Mouse (Mus musculus) frontal cortex, postnatal 14 days (tissue): ENCODE measurements around the gene Rims4.
A peak's percentile ranks its signal among the peaks of the same experiment; 100 is the strongest.

ENCODE experiments used
- DNase-seq, 2 experiments: peaks; one replicate each; pipeline ENCODE4 v3.0.0; 2022; ENCODE audit warnings: low spot score in 2 of 2

Gene Rims4

GRCm38 (mm10) chr2:163869783-163870182, 48.7 kb downstream of the Rims4 start:
- no peak for DNase-seq

DNA sequence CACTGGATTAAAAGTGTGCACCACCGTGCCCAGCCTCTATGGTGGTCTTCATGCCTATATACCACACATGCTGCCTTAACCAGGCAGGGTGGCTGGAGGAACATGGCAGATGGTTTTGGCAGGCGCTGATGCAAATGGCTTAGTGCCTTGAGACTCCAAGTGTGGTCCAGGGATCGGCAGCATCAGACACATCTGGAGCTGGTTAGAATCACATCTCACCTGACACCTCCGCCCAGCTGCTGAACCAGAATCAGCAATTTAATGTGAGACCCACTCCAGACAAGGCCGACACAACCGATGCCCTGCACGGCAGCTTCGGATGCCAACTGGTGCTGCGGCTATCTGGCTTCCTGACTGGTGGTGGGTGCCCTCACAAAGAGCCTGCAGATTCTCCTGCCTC, 52.4 kb downstream of the Rims4 start:
- no peak for DNase-seq

GRCm38 (mm10) chr2:163865311-163865710, 53.2 kb downstream of the Rims4 start:
- DNase-seq: no peak

DNA sequence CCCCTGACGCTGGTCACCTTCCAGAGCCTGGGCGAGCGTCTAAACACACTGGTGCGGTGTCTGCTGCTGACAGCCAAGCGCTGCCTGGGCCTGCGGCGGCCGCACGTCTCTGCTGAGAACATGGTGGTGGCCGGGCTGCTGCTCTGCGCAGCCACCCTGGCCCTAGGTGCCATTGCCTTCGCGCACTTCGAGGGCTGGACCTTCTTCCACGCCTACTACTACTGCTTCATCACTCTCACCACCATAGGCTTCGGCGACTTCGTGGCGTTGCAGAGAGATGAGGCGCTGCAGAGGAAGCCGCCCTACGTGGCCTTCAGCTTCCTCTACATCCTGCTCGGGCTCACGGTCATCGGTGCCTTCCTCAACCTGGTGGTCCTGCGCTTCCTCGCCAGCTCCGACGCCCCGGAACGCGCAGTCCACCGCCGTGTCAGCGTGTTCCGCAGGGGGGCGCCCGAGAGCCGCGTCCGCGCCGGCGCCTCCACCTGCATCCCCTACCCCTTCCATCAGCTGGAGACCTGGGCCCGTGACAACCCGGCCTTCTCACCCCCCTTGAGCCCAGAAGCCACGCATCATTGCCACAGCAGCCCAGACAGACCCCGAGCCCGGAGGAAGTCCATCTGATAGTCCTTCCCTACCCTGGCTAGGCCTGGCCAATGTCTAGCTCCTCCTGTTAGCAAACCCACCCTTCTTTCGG, 60.1 kb downstream of the Rims4 start:
- DNase-seq: peak in 1 of 2 experiments; percentile 51

DNA sequence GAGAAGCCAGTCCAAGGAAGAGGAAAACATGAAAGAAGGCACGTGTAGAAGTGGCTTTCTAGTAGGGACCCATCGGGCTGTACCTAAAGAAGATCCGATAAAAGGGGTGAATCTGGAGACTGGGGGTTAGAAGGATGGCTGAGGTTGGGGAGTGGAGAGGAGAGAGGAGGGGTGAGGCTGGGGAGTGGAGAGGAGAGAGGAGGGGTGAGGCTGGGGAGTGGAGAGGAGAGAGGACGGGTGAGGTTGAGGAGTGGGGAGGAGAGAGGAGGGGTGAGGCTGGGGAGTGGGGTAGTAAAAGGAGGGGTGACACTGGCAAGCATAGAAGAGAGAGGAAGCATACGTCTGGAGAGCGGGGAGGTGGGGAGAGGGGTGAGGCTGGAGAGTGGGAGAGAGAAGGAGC, 61.2 kb downstream of the Rims4 start:
- DNase-seq: no peak

- DNase-seq: no peak
Measured at GRCm38 (mm10) chr2:163853461-163853901, 65.0 kb downstream of the Rims4 start, which contains the start of gene Kcnk15. Gene Kcnk15 (plus strand): TSS chr2:163853651.

DNA sequence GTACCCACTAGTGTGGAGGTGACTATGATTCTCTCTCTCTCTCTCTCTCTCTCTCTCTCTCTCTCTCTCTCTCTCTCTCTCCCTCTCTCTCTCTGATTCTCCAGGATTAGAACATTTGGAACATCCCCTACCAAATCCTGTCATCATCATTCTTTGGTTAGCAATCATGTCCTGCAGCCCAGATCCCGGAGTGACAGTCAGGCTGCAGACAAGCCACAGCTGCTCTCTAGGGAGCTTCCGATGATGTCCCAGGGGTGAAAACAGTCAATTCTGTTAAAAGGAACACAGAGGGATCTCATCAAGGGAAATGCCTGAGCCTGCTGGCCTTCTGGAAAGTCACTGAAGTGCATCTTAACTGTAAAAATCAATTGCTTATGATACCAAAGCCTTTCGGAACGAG, 76.4 kb downstream of the Rims4 start:
- no peak for DNase-seq

DNA sequence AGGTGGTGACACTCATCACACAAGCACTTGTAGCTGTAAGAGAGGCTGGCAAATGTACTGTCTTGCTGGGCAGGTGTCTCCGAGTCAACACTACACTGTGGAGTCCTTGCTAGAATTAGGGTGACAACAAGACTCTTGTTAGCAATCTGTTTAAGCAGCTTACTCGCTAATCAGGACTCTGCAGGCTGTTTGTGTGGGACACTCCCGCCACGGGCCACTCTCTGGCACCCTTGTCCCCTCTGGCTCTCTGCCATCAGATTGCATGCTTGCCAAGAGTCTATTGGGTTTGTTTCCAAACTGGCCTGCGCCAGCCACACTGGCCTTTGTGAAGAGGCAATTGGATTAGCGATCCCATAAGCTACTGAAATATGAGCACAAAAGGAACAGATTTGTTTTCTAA, 79.0 kb downstream of the Rims4 start:
- DNase-seq: no peak

GRCm38 (mm10) chr2:163838043-163838442, 80.4 kb downstream of the Rims4 start:
- peak; percentile 59 to 73 for DNase-seq

DNA sequence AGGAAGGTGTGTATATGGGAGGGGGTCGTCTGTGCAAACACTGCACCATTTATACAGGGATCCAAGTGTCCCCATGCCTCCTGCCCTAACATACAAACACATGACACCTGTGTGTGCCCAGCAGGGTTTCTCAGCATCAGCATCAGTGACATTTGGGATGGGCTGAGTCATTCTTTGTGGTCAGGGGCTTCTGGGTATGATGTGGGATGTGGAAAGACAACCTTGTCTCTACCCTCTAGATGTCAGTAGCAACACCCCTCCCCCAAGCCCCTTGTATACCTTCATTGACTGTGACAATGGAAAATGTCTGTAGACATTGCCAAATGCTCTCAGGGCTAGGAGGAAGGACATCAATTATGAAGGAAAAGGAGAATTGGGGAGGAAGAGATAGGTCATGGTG, 87.3 kb downstream of the Rims4 start:
- DNase-seq: no peak

DNA sequence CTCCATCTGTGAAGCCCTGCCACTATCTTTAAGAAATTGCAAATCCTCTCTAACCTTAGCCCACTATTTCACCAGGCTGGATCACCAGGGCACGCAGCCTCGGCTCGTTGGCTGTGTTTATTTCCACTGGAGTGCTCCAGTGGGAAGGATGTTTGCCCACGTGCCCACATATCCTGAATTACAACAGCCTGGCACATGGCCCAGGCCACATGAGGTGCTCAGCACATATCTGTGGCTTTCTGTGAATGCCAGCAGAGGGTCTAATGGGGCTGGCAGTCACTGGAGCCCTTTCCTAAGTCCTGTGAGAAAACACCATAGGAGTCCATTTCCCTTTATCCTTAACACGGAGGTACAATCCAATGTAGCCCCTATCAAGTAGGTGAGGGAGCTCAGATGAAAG, 92.0 kb downstream of the Rims4 start:
- DNase-seq: no peak

- DNase-seq: no peak
Measured at GRCm38 (mm10) chr2:163825861-163826260, 92.6 kb downstream of the Rims4 start.

GRCm38 (mm10) chr2:163823771-163824170, 94.7 kb downstream of the Rims4 start:
- DNase-seq: no peak

GRCm38 (mm10) chr2:163823248-163823647, 95.2 kb downstream of the Rims4 start:
- peak in 1 of 2 experiments; percentile 40 for DNase-seq

GRCm38 (mm10) chr2:163820607-163821006, 97.9 kb downstream of the Rims4 start, which contains the start of gene Ccn5:
Gene Ccn5 (plus strand): TSS chr2:163820861.
- DNase-seq: peak in 1 of 2 experiments; percentile 11

DNA sequence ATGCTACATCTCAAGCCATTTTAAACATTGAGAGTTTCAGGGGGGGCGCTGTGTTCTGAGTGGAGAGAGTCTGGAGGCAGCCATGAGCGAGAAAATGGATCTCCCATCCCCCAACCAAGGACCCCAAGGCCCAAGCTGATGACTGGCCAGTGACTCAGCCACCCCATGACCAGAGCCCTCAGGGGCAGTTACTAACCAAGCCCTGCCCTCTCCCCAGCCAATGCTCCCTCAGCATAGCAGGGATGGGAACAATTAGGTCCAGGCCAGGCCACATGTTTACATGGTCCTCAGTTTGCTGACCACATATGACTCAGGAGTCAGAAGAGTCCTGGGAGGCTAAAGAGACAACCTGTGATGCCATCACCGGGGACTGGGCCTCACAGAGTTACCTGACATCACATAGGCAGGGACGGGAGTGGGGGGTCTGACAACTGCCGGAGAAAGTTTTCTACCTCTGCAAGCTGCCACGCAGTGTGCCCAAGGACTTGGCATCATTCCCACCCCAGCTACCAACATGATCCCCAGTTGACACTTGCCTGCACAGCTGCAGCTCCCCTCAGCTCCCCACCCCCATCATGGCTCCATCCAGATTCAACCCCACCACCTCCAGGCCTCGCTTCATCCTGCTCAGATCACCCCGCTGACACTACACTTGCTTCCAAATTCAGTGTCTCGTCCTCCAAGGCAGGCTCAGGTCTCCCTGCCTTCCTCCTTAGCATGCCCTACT, 103.6 kb downstream of the Rims4 start:
- no peak for DNase-seq

GRCm38 (mm10) chr2:163813077-163813476, 105.4 kb downstream of the Rims4 start:
- no peak for DNase-seq
